Mouse (Mus musculus) intestine, embryonic 15.5 days (tissue): ENCODE measurements at regions not wholly inside any gene's neighbourhood (a gene's known extent, or its start where the extent isn't known, plus 50 kb on each side); places are given as distances from the start of the nearest gene placed in this dataset.

Experiments
- ATAC-seq: fragments of 200-750 bp; cut with Nextera tagmentation; 2 replicates; pipeline ENCODE4 v1.8.0; 2017; ENCODE audit warnings: moderate TSS enrichment, moderate library complexity
- H3K27ac ChIP-seq: fragments of 300-500 bp; sonication (generic); 2 replicates; pipeline ENCODE4 v1.5.1; 2015; ENCODE audit warnings: mild to moderate bottlenecking, inconsistent platforms
- H3K27me3 ChIP-seq: fragments of 300-500 bp; sonication (generic); replicated peaks from 2 replicates; pipeline ENCODE4 v1.6.1; 2015; ENCODE audit warnings: inconsistent platforms
- H3K36me3 ChIP-seq: fragments of 300-500 bp; sonication (generic); 2 replicates; pipeline ENCODE4 v1.6.1; 2015; ENCODE audit warnings: inconsistent platforms
- H3K4me1 ChIP-seq: fragments of 300-500 bp; sonication (generic); replicated peaks from 2 replicates; pipeline ENCODE4 v1.6.1; 2015; ENCODE audit warnings: inconsistent platforms
- H3K4me2 ChIP-seq: fragments of 300-500 bp; sonication (generic); replicated peaks from 2 replicates; pipeline ENCODE4 v1.6.1; 2015; ENCODE audit warnings: mild to moderate bottlenecking, inconsistent platforms
- H3K4me3 ChIP-seq: fragments of 300-500 bp; sonication (generic); replicated peaks from 2 replicates; pipeline ENCODE4 v1.5.1; 2015; ENCODE audit warnings: inconsistent platforms
- H3K9ac ChIP-seq: fragments of 300-500 bp; sonication (generic); 2 replicates; pipeline ENCODE4 v1.6.1; 2015; ENCODE audit warnings: inconsistent platforms
- H3K9me3 ChIP-seq: fragments of 300-500 bp; sonication (generic); 2 replicates; pipeline ENCODE4 v1.6.1; 2016; ENCODE audit warnings: inconsistent platforms
- WGBS: fragments of 180-500 bp; shearing (Covaris S2); methylation state at CpG from one replicate; pipeline ENCODE4 v1.1.7; 2015; 5-methylcytosine and 5-hydroxymethylcytosine counted together

GRCm38 (mm10) chr3:52708746-52709145 lies 308.3 kb downstream of the Cog6 start:
- WGBS = 52% methylated on average over 3 of the region's 3 CpGs
- Histone ChIP-seq H3K27me3 (no peaks in the 10 kb centered on the region), H3K4me1 (no peaks in the 10 kb centered on the region), H3K4me2 (no peak overlapping the region), H3K9ac (no peak overlapping the region), H3K9me3 (no peaks in the 10 kb centered on the region), H3K4me3 (no peak overlapping the region), H3K27ac (no peak overlapping the region), H3K36me3 (no peaks in the 10 kb centered on the region)
- no peak for ATAC-seq

- no peak for ATAC-seq
- WGBS = 39% methylated on average over 1 of the region's 1 CpGs
Observed at GRCm38 (mm10) chr3:52708301-52708700, 308.7 kb downstream of the Cog6 start.

GRCm38 (mm10) chr3:52706626-52707025 lies 310.4 kb downstream of the Cog6 start:
- Histone ChIP-seq H3K9me3 (no peaks in the 10 kb centered on the region), H3K4me3 (no peak overlapping the region), H3K9ac (no peak overlapping the region), H3K36me3 (no peaks in the 10 kb centered on the region), H3K4me2 (no peak overlapping the region), H3K27me3 (no peaks in the 10 kb centered on the region), H3K27ac (no peak overlapping the region), H3K4me1 (no peaks in the 10 kb centered on the region)
- 96% methylated on average over 2 of the region's 2 CpGs for WGBS
- no peak for ATAC-seq

More at GRCm38 (mm10) chr3:52708301-52708700, 308.7 kb downstream of the Cog6 start:
- Histone ChIP-seq H3K4me2 (no peak overlapping the region), H3K9me3 (no peaks in the 10 kb centered on the region), H3K36me3 (no peaks in the 10 kb centered on the region), H3K27ac (no peak overlapping the region), H3K9ac (no peak overlapping the region), H3K4me1 (no peaks in the 10 kb centered on the region), H3K4me3 (no peak overlapping the region), H3K27me3 (no peaks in the 10 kb centered on the region)

- H3K4me1 ChIP-seq = no peaks in the 10 kb centered on the region
- ATAC-seq = no peak
- H3K9me3 ChIP-seq = no peaks in the 10 kb centered on the region
- H3K4me3 ChIP-seq = no peak overlapping the region
- WGBS = 92% methylated on average over 6 of the region's 6 CpGs
- no peak overlapping the region for H3K9ac ChIP-seq
- no peak overlapping the region for H3K27ac ChIP-seq
- no peak overlapping the region for H3K4me2 ChIP-seq
- no peaks in the 10 kb centered on the region for H3K27me3 ChIP-seq
- no peaks in the 10 kb centered on the region for H3K36me3 ChIP-seq
Observed at GRCm38 (mm10) chr3:52703751-52704150, 313.3 kb downstream of the Cog6 start.

GRCm38 (mm10) chr3:52702962-52703361 lies 314.1 kb downstream of the Cog6 start:
- Histone ChIP-seq H3K4me1 (no peaks in the 10 kb centered on the region), H3K9ac (no peak overlapping the region), H3K4me2 (no peak overlapping the region), H3K27ac (no peak overlapping the region), H3K4me3 (no peak overlapping the region), H3K9me3 (no peaks in the 10 kb centered on the region), H3K27me3 (no peaks in the 10 kb centered on the region), H3K36me3 (no peaks in the 10 kb centered on the region)
- WGBS = 78% methylated on average over 4 of the region's 4 CpGs
- ATAC-seq = no peak

GRCm38 (mm10) chr3:52701601-52702000 lies 315.4 kb downstream of the Cog6 start:
- Histone ChIP-seq H3K4me2 (no peak overlapping the region), H3K27me3 (no peaks in the 10 kb centered on the region), H3K4me1 (no peaks in the 10 kb centered on the region), H3K27ac (no peak overlapping the region), H3K9me3 (no peaks in the 10 kb centered on the region), H3K9ac (no peak overlapping the region), H3K4me3 (no peak overlapping the region), H3K36me3 (no peaks in the 10 kb centered on the region)
- WGBS = 82% methylated on average over 3 of the region's 3 CpGs
- no peak for ATAC-seq

GRCm38 (mm10) chr3:52693813-52694212 lies 323.2 kb downstream of the Cog6 start:
- H3K9ac ChIP-seq = no peak overlapping the region
- WGBS = 54% methylated on average over 2 of the region's 2 CpGs
- H3K36me3 ChIP-seq = no peaks in the 10 kb centered on the region
- no peaks in the 10 kb centered on the region for H3K9me3 ChIP-seq
- ATAC-seq = no peak
- no peak overlapping the region for H3K4me2 ChIP-seq
- H3K4me3 ChIP-seq = no peak overlapping the region
- H3K27ac ChIP-seq = no peak overlapping the region
- H3K27me3 ChIP-seq = no peaks in the 10 kb centered on the region
- no peaks in the 10 kb centered on the region for H3K4me1 ChIP-seq

- Histone ChIP-seq H3K9me3 (no peaks in the 10 kb centered on the region), H3K4me1 (peaks cover 7% of the 10 kb centered on the region; the same call in 1 of the 2 replicates), H3K36me3 (no peaks in the 10 kb centered on the region), H3K27me3 (no peaks in the 10 kb centered on the region), H3K4me2 (no peak overlapping the region), H3K27ac (no peak overlapping the region), H3K4me3 (no peak overlapping the region), H3K9ac (no peak overlapping the region)
- ATAC-seq = no peak
- 38% methylated on average over 9 of the region's 9 CpGs for WGBS
Observed at GRCm38 (mm10) chr3:52685434-52686181, 331.4 kb downstream of the Cog6 start.

GRCm38 (mm10) chr3:52680824-52681388 lies 336.1 kb downstream of the Cog6 start:
- H3K9me3 ChIP-seq = no peaks in the 10 kb centered on the region
- no peak overlapping the region for H3K4me2 ChIP-seq
- no peaks in the 10 kb centered on the region for H3K27me3 ChIP-seq
- H3K27ac ChIP-seq = no peak overlapping the region
- H3K4me1 ChIP-seq = peaks cover 5% of the 10 kb centered on the region; the same call in 1 of the 2 replicates
- WGBS = 90% methylated on average over 3 of the region's 3 CpGs
- H3K9ac ChIP-seq = no peak overlapping the region
- H3K36me3 ChIP-seq = no peaks in the 10 kb centered on the region
- no peak for ATAC-seq
- no peak overlapping the region for H3K4me3 ChIP-seq

- no peaks in the 10 kb centered on the region for H3K4me1 ChIP-seq
- H3K27ac ChIP-seq = no peak overlapping the region
- H3K27me3 ChIP-seq = no peaks in the 10 kb centered on the region
- no peak overlapping the region for H3K4me3 ChIP-seq
- H3K36me3 ChIP-seq = no peaks in the 10 kb centered on the region
- H3K9me3 ChIP-seq = no peaks in the 10 kb centered on the region
- WGBS = 75% methylated on average over 14 of the region's 14 CpGs
- no peak for ATAC-seq
- H3K4me2 ChIP-seq = no peak overlapping the region
- no peak overlapping the region for H3K9ac ChIP-seq
Observed at GRCm38 (mm10) chr3:52676886-52677670, 340.0 kb downstream of the Cog6 start.

GRCm38 (mm10) chr3:52670628-52671028 lies 346.4 kb downstream of the Cog6 start:
- ATAC-seq = no peak
- Histone ChIP-seq H3K4me2 (no peak overlapping the region), H3K27ac (no peak overlapping the region), H3K9ac (no peak overlapping the region), H3K9me3 (no peaks in the 10 kb centered on the region), H3K4me1 (no peaks in the 10 kb centered on the region), H3K27me3 (no peaks in the 10 kb centered on the region), H3K36me3 (no peaks in the 10 kb centered on the region), H3K4me3 (no peak overlapping the region)
- WGBS = 95% methylated on average over 8 of the region's 8 CpGs

GRCm38 (mm10) chr3:52663161-52663602 lies 353.9 kb downstream of the Cog6 start:
- peak; percentile 49; the same call in 1 of the 2 replicates for ATAC-seq

More at GRCm38 (mm10) chr3:52663161-52663602, 353.9 kb downstream of the Cog6 start:
- H3K4me2 ChIP-seq = no peak overlapping the region
- no peak overlapping the region for H3K27ac ChIP-seq
- 53% methylated on average over 5 of the region's 5 CpGs for WGBS
- H3K9me3 ChIP-seq = no peaks in the 10 kb centered on the region
- no peaks in the 10 kb centered on the region for H3K36me3 ChIP-seq
- H3K9ac ChIP-seq = no peak overlapping the region
- no peak overlapping the region for H3K4me3 ChIP-seq
- no peaks in the 10 kb centered on the region for H3K27me3 ChIP-seq
- H3K4me1 ChIP-seq = 0 out of 2 replicates have a peak, but pooled peaks cover 5% of the 10 kb centered on the region
